Mouse (Mus musculus): ENCODE data around the gene Wdr92. TPM values are rescaled to one million over a fixed set of nuclear protein-coding genes. Genes with fewer than 3 reads are reported as not detected.
"Not testable (repeated sequence)": the region's sequence is repeated elsewhere in the genome, so short reads cannot be mapped to it uniquely, and the experiment has no call there.

Wdr92 gene
- polyA plus RNA-seq, 1 experiment = 44.6 TPM

- TF ChIP-seq POLR2A (IDR thresholded peaks at IDR 0.05; ENCODE audit: insufficient read depth, low read length) (no peak), EP300 (IDR thresholded peaks at IDR 0.05; ENCODE audit: insufficient read depth, low read depth, low read length) (no peak), CTCF (IDR thresholded peaks at IDR 0.05; ENCODE audit: low read depth, low read length) (no peak)
- Histone ChIP-seq H3K36me3 (ENCODE audit: control insufficient read depth, insufficient read depth, low read length, poor library complexity, severe bottlenecking) (peaks cover 17% of the 10 kb centered on the region), H3K9ac (ENCODE audit: low read depth, poor library complexity, severe bottlenecking) (no peak overlapping the region), H3K4me1 (ENCODE audit: control insufficient read depth, insufficient read depth, low read length) (no peaks in the 10 kb centered on the region), H3K27ac (ENCODE audit: insufficient read depth, low read length) (no peak overlapping the region), H3K9me3 (replicated peaks; ENCODE audit: control insufficient read depth, insufficient read depth, low read length, poor library complexity, severe bottlenecking) (peaks cover 13% of the 10 kb centered on the region), H3K4me3 (ENCODE audit: low read depth, low read length) (no peak overlapping the region), H3K27me3 (ENCODE audit: control insufficient read depth, insufficient read depth, low read length, poor library complexity, severe bottlenecking) (no peaks in the 10 kb centered on the region)
These were observed 31.1 kb downstream of the Wdr92 start for GRCm38 (mm10) chr11:17212903-17213509.

GRCm38 (mm10) chr11:17215475-17215874, 33.6 kb downstream of the Wdr92 start:
- H3K36me3 ChIP-seq (ENCODE audit: control insufficient read depth, insufficient read depth, low read length, poor library complexity, severe bottlenecking) = no peaks in the 10 kb centered on the region
- H3K27ac ChIP-seq (ENCODE audit: insufficient read depth, low read length) = no peak overlapping the region
- no peak overlapping the region for H3K4me3 ChIP-seq (ENCODE audit: low read depth, low read length)
- no peaks in the 10 kb centered on the region for H3K27me3 ChIP-seq (ENCODE audit: control insufficient read depth, insufficient read depth, low read length, poor library complexity, severe bottlenecking)
- TF ChIP-seq POLR2A (IDR thresholded peaks at IDR 0.05; ENCODE audit: insufficient read depth, low read length) = no peak
- no peak for TF ChIP-seq CTCF (IDR thresholded peaks at IDR 0.05; ENCODE audit: low read depth, low read length)
- no peak for TF ChIP-seq EP300 (IDR thresholded peaks at IDR 0.05; ENCODE audit: insufficient read depth, low read depth, low read length)
- no peaks in the 10 kb centered on the region for H3K9me3 ChIP-seq (replicated peaks; ENCODE audit: control insufficient read depth, insufficient read depth, low read length, poor library complexity, severe bottlenecking)
- H3K9ac ChIP-seq (ENCODE audit: low read depth, poor library complexity, severe bottlenecking) = no peak overlapping the region
- no peaks in the 10 kb centered on the region for H3K4me1 ChIP-seq (ENCODE audit: control insufficient read depth, insufficient read depth, low read length)

GRCm38 (mm10) chr11:17221126-17221525, 39.2 kb downstream of the Wdr92 start:
- Histone ChIP-seq H3K9me3 (replicated peaks; ENCODE audit: control insufficient read depth, insufficient read depth, low read length, poor library complexity, severe bottlenecking) (no peaks in the 10 kb centered on the region), H3K27ac (ENCODE audit: insufficient read depth, low read length) (no peak overlapping the region), H3K4me3 (ENCODE audit: low read depth, low read length) (no peak overlapping the region), H3K4me1 (ENCODE audit: control insufficient read depth, insufficient read depth, low read length) (no peaks in the 10 kb centered on the region), H3K9ac (ENCODE audit: low read depth, poor library complexity, severe bottlenecking) (no peak overlapping the region), H3K36me3 (ENCODE audit: control insufficient read depth, insufficient read depth, low read length, poor library complexity, severe bottlenecking) (peaks cover 2% of the 10 kb centered on the region; the same call in 1 of the 2 replicates), H3K27me3 (ENCODE audit: control insufficient read depth, insufficient read depth, low read length, poor library complexity, severe bottlenecking) (no peaks in the 10 kb centered on the region)
- no peak for TF ChIP-seq EP300 (IDR thresholded peaks at IDR 0.05; ENCODE audit: insufficient read depth, low read depth, low read length)
- TF ChIP-seq CTCF (IDR thresholded peaks at IDR 0.05; ENCODE audit: low read depth, low read length) = no peak
- no peak for TF ChIP-seq POLR2A (IDR thresholded peaks at IDR 0.05; ENCODE audit: insufficient read depth, low read length)

GRCm38 (mm10) chr11:17232792-17233191, 50.9 kb downstream of the Wdr92 start:
- H3K9ac ChIP-seq (ENCODE audit: low read depth, poor library complexity, severe bottlenecking) = no peak overlapping the region
- H3K36me3 ChIP-seq (ENCODE audit: control insufficient read depth, insufficient read depth, low read length, poor library complexity, severe bottlenecking) = peaks cover 13% of the 10 kb centered on the region
- peaks cover 4% of the 10 kb centered on the region for H3K9me3 ChIP-seq (replicated peaks; ENCODE audit: control insufficient read depth, insufficient read depth, low read length, poor library complexity, severe bottlenecking)
- H3K27ac ChIP-seq (ENCODE audit: insufficient read depth, low read length) = no peak overlapping the region
- H3K4me1 ChIP-seq (ENCODE audit: control insufficient read depth, insufficient read depth, low read length) = no peaks in the 10 kb centered on the region
- H3K4me3 ChIP-seq (ENCODE audit: low read depth, low read length) = no peak overlapping the region
- H3K27me3 ChIP-seq (ENCODE audit: control insufficient read depth, insufficient read depth, low read length, poor library complexity, severe bottlenecking) = no peaks in the 10 kb centered on the region
- TF ChIP-seq CTCF (IDR thresholded peaks at IDR 0.05; ENCODE audit: low read depth, low read length) (no peak), EP300 (IDR thresholded peaks at IDR 0.05; ENCODE audit: insufficient read depth, low read depth, low read length) (no peak), POLR2A (IDR thresholded peaks at IDR 0.05; ENCODE audit: insufficient read depth, low read length) (no peak)

- Histone ChIP-seq H3K9ac (ENCODE audit: low read depth, poor library complexity, severe bottlenecking) (no peak overlapping the region), H3K4me3 (ENCODE audit: low read depth, low read length) (no peak overlapping the region), H3K27ac (ENCODE audit: insufficient read depth, low read length) (no peak overlapping the region), H3K4me1 (ENCODE audit: control insufficient read depth, insufficient read depth, low read length) (no peaks in the 10 kb centered on the region), H3K9me3 (replicated peaks; ENCODE audit: control insufficient read depth, insufficient read depth, low read length, poor library complexity, severe bottlenecking) (peaks cover 4% of the 10 kb centered on the region), H3K36me3 (ENCODE audit: control insufficient read depth, insufficient read depth, low read length, poor library complexity, severe bottlenecking) (peaks cover 6% of the 10 kb centered on the region; the same call in 1 of the 2 replicates), H3K27me3 (ENCODE audit: control insufficient read depth, insufficient read depth, low read length, poor library complexity, severe bottlenecking) (no peaks in the 10 kb centered on the region)
- TF ChIP-seq POLR2A (IDR thresholded peaks at IDR 0.05; ENCODE audit: insufficient read depth, low read length) (no peak), EP300 (IDR thresholded peaks at IDR 0.05; ENCODE audit: insufficient read depth, low read depth, low read length) (no peak), CTCF (IDR thresholded peaks at IDR 0.05; ENCODE audit: low read depth, low read length) (no peak)
These were observed 54.6 kb downstream of the Wdr92 start for GRCm38 (mm10) chr11:17236449-17237037.

- not testable (repeated sequence) for H3K9me3 ChIP-seq (replicated peaks; ENCODE audit: control insufficient read depth, insufficient read depth, low read length, poor library complexity, severe bottlenecking); H3K36me3 ChIP-seq (ENCODE audit: control insufficient read depth, insufficient read depth, low read length, poor library complexity, severe bottlenecking); H3K4me3 ChIP-seq (ENCODE audit: low read depth, low read length); H3K4me1 ChIP-seq (ENCODE audit: control insufficient read depth, insufficient read depth, low read length); H3K27me3 ChIP-seq (ENCODE audit: control insufficient read depth, insufficient read depth, low read length, poor library complexity, severe bottlenecking); H3K9ac ChIP-seq (ENCODE audit: low read depth, poor library complexity, severe bottlenecking); H3K27ac ChIP-seq (ENCODE audit: insufficient read depth, low read length)
These were observed 56.7 kb downstream of the Wdr92 start for GRCm38 (mm10) chr11:17238598-17238997.
